Mouse (Mus musculus): Measurements from ENCODE around the gene Ndufa10.

Gene Ndufa10

DNA sequence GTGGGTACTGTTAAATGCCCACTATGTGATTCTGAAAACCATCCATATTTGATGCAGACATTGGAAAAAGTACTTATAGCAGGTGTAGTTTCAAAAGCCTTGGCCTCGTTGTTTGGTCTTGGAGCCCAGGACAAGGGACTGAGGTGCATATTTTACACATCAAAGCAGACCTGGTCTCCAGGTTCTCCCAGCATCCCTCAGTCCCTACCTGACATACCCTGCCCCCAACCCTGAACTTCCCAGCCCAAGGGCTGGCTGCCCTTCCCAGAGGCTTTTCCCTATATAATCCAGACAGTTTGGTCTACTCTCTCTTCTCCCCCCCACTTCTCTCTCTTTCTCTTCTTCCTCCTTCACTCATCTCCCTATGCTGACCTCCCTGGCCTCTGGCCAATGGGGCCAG lies 42.7 kb downstream of the Ndufa10 start:
- DNase-seq, result no peak

GRCm38 (mm10) chr1:92424714-92425113 lies 48.9 kb downstream of the Ndufa10 start:
- no peak for DNase-seq

DNA sequence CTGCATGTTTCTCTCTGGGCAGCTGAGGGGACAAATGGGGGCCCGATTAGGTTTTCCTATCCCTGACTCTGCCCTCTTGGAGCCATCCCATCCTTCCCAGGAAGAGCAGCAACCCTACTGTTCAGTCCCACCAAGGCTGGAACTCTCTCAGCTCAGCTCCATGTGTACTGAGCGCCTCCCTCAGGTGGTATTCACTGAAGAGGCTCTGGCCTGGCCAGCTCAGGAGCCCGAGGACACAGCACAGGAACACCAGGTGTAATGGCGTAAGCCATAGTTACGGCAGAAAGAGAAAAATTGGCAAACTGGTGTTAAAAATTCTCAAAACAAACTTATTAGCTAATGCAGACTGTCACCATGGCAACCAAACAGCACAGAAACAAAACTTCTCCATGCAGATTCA lies 68.5 kb downstream of the Ndufa10 start:
- peak; percentile 11 for DNase-seq

- DNase-seq, result no peak
Measured at GRCm38 (mm10) chr1:92400556-92400955, 73.1 kb downstream of the Ndufa10 start.

GRCm38 (mm10) chr1:92398601-92399000 lies 75.1 kb downstream of the Ndufa10 start:
- no peak for DNase-seq

GRCm38 (mm10) chr1:92397511-92398051 lies 76.1 kb downstream of the Ndufa10 start:
- DNase-seq, result no peak

DNA sequence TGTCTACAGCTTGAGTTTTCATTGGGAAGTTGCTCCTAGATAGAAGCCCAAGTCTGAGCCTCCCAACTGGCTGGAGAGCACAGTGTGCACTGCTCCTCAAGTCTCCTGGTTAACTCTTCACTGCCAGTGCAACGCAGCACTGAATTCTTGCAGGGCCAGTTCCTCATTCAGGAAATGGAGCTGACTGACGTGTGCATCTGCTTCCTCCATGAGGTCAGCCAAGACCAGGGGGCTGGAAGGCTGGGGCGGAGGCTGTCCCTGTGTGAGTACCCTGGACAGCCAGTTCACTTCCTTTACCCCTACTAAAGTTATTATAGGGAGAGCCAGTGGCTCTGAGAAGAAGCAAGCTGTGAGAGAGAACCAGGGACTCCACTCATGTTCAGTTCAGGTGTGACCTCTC lies 79.4 kb downstream of the Ndufa10 start:
- DNase-seq, result no peak

GRCm38 (mm10) chr1:92393166-92393565 lies 80.5 kb downstream of the Ndufa10 start:
- DNase-seq, result no peak
